Mouse (Mus musculus) thymus, postnatal 0 days (tissue): ENCODE results near the gene H2al3. TPM values are rescaled to one million over a fixed set of nuclear protein-coding genes. Genes with fewer than 3 reads are reported as not detected.

ENCODE experiments used
- DNase-seq: peaks from one replicate; pipeline ENCODE4 v3.0.0-alpha.2; 2015; ENCODE audit warnings: low spot score
- polyA plus RNA-seq: library from polyadenylated mRNA; unstranded; fragments of >200 nt; fragmentation: Nextera tagmentation; extraction: Ambion mirVana; gene quantifications from 2 replicates; pipeline ENCODE4 v1.2.1, GENCODE M21; 2015

Gene H2al3
- polyA plus RNA-seq: not detected in 2 replicates

- DNase-seq: no peak
Observed at GRCm38 (mm10) chrX:9849403-9849802, at the start of gene H2al3. TSS of gene H2al3 (plus strand) at chrX:9849703.

DNA sequence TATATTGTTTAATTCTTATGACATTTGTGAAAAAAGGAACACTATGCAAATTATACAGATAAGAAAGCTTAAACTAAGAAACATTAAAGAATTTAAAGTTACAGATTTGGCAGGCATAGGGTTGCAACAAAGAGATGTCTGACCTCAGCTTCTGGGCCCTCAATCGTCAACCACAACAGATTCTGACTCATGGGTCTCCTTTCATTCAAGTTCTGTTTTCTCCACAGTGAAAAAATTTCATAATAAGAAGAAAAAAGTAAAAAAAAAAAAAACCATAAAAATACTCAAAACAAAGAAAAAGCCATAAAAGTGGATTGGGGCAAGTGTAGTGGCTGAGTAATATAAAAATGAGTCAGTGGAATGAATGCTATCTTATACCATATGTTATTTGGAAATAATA lies 39.4 kb upstream of the H2al3 start:
- DNase-seq: no peak

DNA sequence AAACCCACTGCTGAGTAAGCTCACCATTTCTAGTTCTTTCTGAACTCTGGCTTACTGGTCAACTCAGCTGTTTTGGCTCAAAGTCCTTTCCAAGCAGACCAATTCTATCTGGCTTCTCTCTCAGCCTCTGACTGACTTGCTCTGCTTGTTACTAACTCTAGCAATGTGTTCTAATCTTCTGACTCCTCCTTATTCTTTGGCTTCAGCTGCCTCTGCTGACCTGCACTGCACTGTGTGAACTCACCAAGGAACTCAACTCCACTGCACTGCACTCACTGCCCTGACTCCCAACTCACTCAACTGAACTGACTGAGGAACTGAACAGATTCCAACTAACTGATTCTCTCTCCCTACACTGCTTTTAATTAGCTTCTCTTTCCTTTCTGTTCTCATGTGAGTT lies 37.0 kb upstream of the H2al3 start:
- no peak for DNase-seq

DNA sequence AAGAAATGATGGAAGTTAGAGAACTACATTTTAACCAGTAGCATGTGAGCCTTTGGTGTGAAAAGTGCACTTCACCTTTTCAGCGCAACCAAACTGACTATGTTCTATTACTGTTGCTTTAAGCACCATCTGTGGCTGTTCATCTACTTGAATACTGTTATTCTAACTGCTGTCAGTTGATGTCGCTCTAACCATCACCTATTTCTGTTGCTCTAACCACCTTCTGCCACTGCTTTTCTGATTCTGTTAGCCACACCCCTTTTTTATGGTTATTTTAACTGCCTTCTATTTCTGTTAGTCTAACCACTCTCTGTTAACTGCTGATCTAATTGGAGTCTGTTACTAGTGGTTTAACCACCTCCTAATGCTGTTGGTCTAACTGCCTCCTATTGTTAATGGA lies 14.7 kb upstream of the H2al3 start:
- DNase-seq: no peak

GRCm38 (mm10) chrX:9846628-9847027 lies 2.9 kb upstream of the H2al3 start, which contains the start of gene Hypm:
TSS of gene Hypm (plus strand) at chrX:9846928.
- no peak for DNase-seq

- DNase-seq: no peak
Observed at GRCm38 (mm10) chrX:9861859-9862258, 12.4 kb downstream of the H2al3 start.

GRCm38 (mm10) chrX:9875519-9875918 lies 26.0 kb downstream of the H2al3 start:
- DNase-seq: no peak

DNA sequence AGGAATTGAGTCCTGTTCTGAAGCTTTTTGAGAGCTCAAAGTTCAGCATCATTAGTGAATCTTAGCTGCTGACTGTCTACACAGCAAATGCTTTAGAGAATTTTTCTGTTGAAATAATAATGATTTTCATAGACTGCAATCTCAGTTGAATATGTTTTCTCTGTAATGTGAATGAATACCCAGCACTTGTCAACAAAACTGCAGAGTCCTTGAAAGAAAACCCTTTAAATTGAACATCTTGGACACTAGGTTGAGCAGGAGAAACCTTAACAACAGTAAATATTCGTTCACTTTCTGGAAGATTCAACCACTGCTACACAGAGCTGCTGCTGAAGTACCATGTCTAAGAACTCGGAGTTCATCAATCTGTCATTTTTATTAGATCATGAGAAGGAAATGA lies 35.8 kb downstream of the H2al3 start, which contains the start of gene Sytl5:
Gene Sytl5 (plus strand): TSS at position 301 of the 400 bp plus-strand sequence.
- no peak for DNase-seq

Other genes starting within 250 kb of the H2al3 start
- 51.3 and 54.6 TPM in 2 replicates for gene Dynlt3, start 186.7 kb upstream of the H2al3 start, polyA plus RNA-seq
- not detected in 2 replicates for gene Hypm, start 2.8 kb upstream of the H2al3 start, polyA plus RNA-seq
- 0.08 TPM in 1 of 2 replicates, not detected in the other for gene Sytl5, start 35.9 kb downstream of the H2al3 start, polyA plus RNA-seq